15 mouse cellular contexts compared by ENCODE assay signal in genomic region chr14:87020240-87020639, GRCm38 (mm10).
DNase-seq lines count a peak whose midpoint lies in the region; ATAC-seq and TF ChIP-seq lines count a peak whose summit lies in the region.
"Had no signal": no experiment of that assay in that cellular context is flagged by ENCODE, and none has a peak within 500 bp of the region (broad histone marks: within the 10 kb centered on the region; RNA-seq: fewer than 3 reads in every experiment).

No protein-coding gene starts in this region.

- TF ChIP-seq EP300 in liver, postnatal 0 days (IDR thresholded peaks at IDR 0.05; ENCODE audit: low read depth), result no peak

- no peak overlapping the region for H3K4me3 ChIP-seq in liver, postnatal 0 days (ENCODE audit: low read depth, low read length)
- peak overlapping the region; percentile 88 for H3K4me3 ChIP-seq in testis, adult 2 months (ENCODE audit: control insufficient read depth, low read depth, low read length)
- no peak overlapping the region for H3K4me3 ChIP-seq in liver, embryonic 13.5 days (replicated peaks)
- H3K4me3 ChIP-seq: embryonic facial prominence, embryonic 10.5 days; embryonic facial prominence, embryonic 12.5 days; forebrain, embryonic 13.5 days; forebrain, embryonic 15.5 days had no signal

- WGBS in liver, postnatal 0 days (ENCODE audit: insufficient replicate concordance), result 74% methylated on average over 10 of the region's 10 CpGs
- 89% methylated on average over 10 of the region's 10 CpGs for WGBS in liver, embryonic 13.5 days (ENCODE audit: insufficient replicate concordance)

- no peaks in the 10 kb centered on the region for H3K27me3 ChIP-seq in liver, postnatal 0 days (ENCODE audit: insufficient read depth, low read length)
- no peaks in the 10 kb centered on the region for H3K27me3 ChIP-seq in testis, adult 2 months (ENCODE audit: control insufficient read depth, insufficient read depth, low read length)
- H3K27me3 ChIP-seq in liver, embryonic 13.5 days, result no peaks in the 10 kb centered on the region
- H3K27me3 ChIP-seq: embryonic facial prominence, embryonic 12.5 days; forebrain, embryonic 13.5 days; forebrain, embryonic 15.5 days had no signal

- H3K9ac ChIP-seq in liver, postnatal 0 days (replicated peaks), result no peak overlapping the region
- H3K9ac ChIP-seq in liver, embryonic 13.5 days, result no peak overlapping the region
- H3K9ac ChIP-seq: embryonic facial prominence, embryonic 12.5 days; forebrain, embryonic 13.5 days; forebrain, embryonic 15.5 days; forebrain, postnatal 0 days had no signal

- H3K36me3 ChIP-seq in liver, postnatal 0 days (replicated peaks; ENCODE audit: insufficient read depth, low read length), result no peaks in the 10 kb centered on the region
- H3K36me3 ChIP-seq in testis, adult 2 months (ENCODE audit: control insufficient read depth, insufficient read depth, low read length), result no peaks in the 10 kb centered on the region
- no peaks in the 10 kb centered on the region for H3K36me3 ChIP-seq in liver, embryonic 13.5 days
- H3K36me3 ChIP-seq: embryonic facial prominence, embryonic 10.5 days; embryonic facial prominence, embryonic 12.5 days; forebrain, embryonic 15.5 days had no signal

- ATAC-seq in liver, postnatal 0 days, result no peak
- ATAC-seq in liver, embryonic 13.5 days (ENCODE audit: low read depth), result peak; percentile 29
- ATAC-seq: forebrain, postnatal 0 days had no signal

- no peaks in the 10 kb centered on the region; the same call in 1 of the 2 replicates for H3K4me1 ChIP-seq in liver, postnatal 0 days (ENCODE audit: insufficient read depth)
- H3K4me1 ChIP-seq in testis, adult 2 months (ENCODE audit: control insufficient read depth, insufficient read depth, low read length), result no peaks in the 10 kb centered on the region
- 0 out of 2 replicates have a peak, but pooled peaks cover 4% of the 10 kb centered on the region for H3K4me1 ChIP-seq in liver, embryonic 13.5 days (replicated peaks)
- H3K4me1 ChIP-seq: embryonic facial prominence, embryonic 10.5 days; embryonic facial prominence, embryonic 12.5 days; forebrain, embryonic 13.5 days; forebrain, embryonic 15.5 days had no signal

- TF ChIP-seq POLR2A in testis, adult 2 months (IDR thresholded peaks at IDR 0.05; ENCODE audit: control insufficient read depth, low read depth, low read length), result no peak

- H3K9me3 ChIP-seq in liver, postnatal 0 days (ENCODE audit: low read length), result no peaks in the 10 kb centered on the region
- no peaks in the 10 kb centered on the region for H3K9me3 ChIP-seq in liver, embryonic 13.5 days (replicated peaks)
- H3K9me3 ChIP-seq: embryonic facial prominence, embryonic 10.5 days; embryonic facial prominence, embryonic 12.5 days; forebrain, embryonic 13.5 days; forebrain, embryonic 15.5 days had no signal

- peak; percentile 11 for DNase-seq in liver
- DNase-seq in liver, postnatal 0 days, result no peak
- DNase-seq in testis, postnatal 10 days (ENCODE audit: low spot score), result no peak
- DNase-seq in liver, embryonic 13.5 days, result no peak
- DNase-seq in yolk sac, embryonic 10.5 days (ENCODE audit: low spot score), result peak; percentile 40
- DNase-seq in natural killer cell, adult 2 months (ENCODE audit: low spot score in 2 of 2), result no peak
- no peak for DNase-seq in thymus, postnatal 25 days
- DNase-seq: adrenal gland, adult 8-10 months; cerebellum, adult 8-10 months; forebrain, postnatal 0 days had no signal

- TF ChIP-seq CTCF in liver, postnatal 0 days (IDR thresholded peaks at IDR 0.05; ENCODE audit: low read depth), result no peak
- TF ChIP-seq CTCF in testis, adult 2 months (IDR thresholded peaks at IDR 0.05; ENCODE audit: control insufficient read depth, insufficient read depth, insufficient replicate concordance, low read depth, low read length), result no peak

- H3K4me2 ChIP-seq in liver, postnatal 0 days (ENCODE audit: low read depth, low read length), result no peak overlapping the region
- H3K4me2 ChIP-seq in liver, embryonic 13.5 days, result no peak overlapping the region
- H3K4me2 ChIP-seq: embryonic facial prominence, embryonic 12.5 days; forebrain, embryonic 13.5 days; forebrain, embryonic 15.5 days had no signal

- no peak overlapping the region for H3K27ac ChIP-seq in liver, postnatal 0 days (ENCODE audit: low read depth)
- H3K27ac ChIP-seq in testis, adult 2 months (ENCODE audit: control insufficient read depth, insufficient read depth, low read depth, low read length), result peak overlapping the region; percentile 13; the same call in 1 of the 2 replicates
- no peak overlapping the region for H3K27ac ChIP-seq in liver, embryonic 13.5 days
- H3K27ac ChIP-seq: embryonic facial prominence, embryonic 10.5 days; embryonic facial prominence, embryonic 12.5 days; forebrain, embryonic 13.5 days; forebrain, embryonic 15.5 days had no signal

Comparison
In these comparisons a context has a peak if more than half of its experiments do, and no peak if none do; other contexts are left out.
1. DNase-seq: peak in liver (single experiment) and yolk sac, embryonic 10.5 days (single experiment); none in liver, postnatal 0 days (single experiment), testis, postnatal 10 days (single experiment), liver, embryonic 13.5 days (single experiment), natural killer cell, adult 2 months (0 of 2) and thymus, postnatal 25 days (single experiment).